Mouse (Mus musculus) heart, postnatal 0 days (tissue): ENCODE data around the gene Egflam.

Source experiments
- CTCF ChIP-seq: IDR thresholded peaks from 2 replicates; pipeline ENCODE4 v1.5.1; 2016; ENCODE audit warnings: antibody characterized with exemption, control low read depth, low read depth
- EP300 ChIP-seq: IDR thresholded peaks from 2 replicates; pipeline ENCODE4 v1.6.1; 2016; ENCODE audit warnings: antibody characterized with exemption, low read depth

DNA sequence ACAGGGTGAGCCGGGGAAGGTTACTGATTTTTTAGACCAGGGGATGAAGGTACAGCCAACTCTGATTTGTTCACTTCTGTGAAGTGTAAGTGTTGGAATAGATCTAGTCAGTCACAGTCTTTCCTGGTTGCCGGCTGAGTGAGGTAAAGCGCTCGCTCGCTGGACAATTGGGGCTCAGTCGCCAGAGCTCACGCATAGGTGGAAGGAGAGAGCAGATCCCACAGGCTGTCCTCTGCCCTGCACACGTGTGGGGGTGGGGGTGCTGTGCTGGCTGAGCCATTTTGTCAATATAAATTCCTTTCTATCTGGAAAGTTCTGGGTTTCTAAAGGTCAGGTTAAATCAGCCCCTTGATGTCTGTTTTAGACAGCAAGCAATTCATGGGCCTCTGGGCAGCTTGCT is 237.9 kb downstream of the Egflam start:
- TF ChIP-seq CTCF: no peak
- TF ChIP-seq EP300: no peak
